Mouse (Mus musculus): ENCODE results near the gene Nphp1. TPM values are rescaled to one million over a fixed set of nuclear protein-coding genes. Genes with fewer than 3 reads are reported as not detected.

Gene Nphp1
- total and polyA plus RNA-seq, 3 experiments, result 19.1 to 63.6 (median 37.1) TPM

- H3K36me3 ChIP-seq (ENCODE audit: control insufficient read depth in 1 of 2, insufficient read depth in 2 of 2, low read length in 2 of 2), result no peaks in the 10 kb centered on the region
- H3K9ac ChIP-seq (ENCODE audit: control insufficient read depth, low read depth, low read length, poor library complexity, severe bottlenecking), result no peak overlapping the region
- no peaks in the 10 kb centered on the region for H3K27me3 ChIP-seq (ENCODE audit: control insufficient read depth in 1 of 2, insufficient read depth in 2 of 2, low read length in 2 of 2)
- no peak overlapping the region for H3K27ac ChIP-seq (ENCODE audit: control insufficient read depth, low read depth, low read length)
- no peak overlapping the region for H3K4me3 ChIP-seq (ENCODE audit: control insufficient read depth in 1 of 2, insufficient read depth in 1 of 2, low read depth in 2 of 2, low read length in 2 of 2)
- TF ChIP-seq ETS1 (IDR thresholded peaks at IDR 0.05; ENCODE audit: low read depth, low read length) (no peak), ZC3H11A (IDR thresholded peaks at IDR 0.05; ENCODE audit: low read depth, low read length) (no peak), UBTF (IDR thresholded peaks at IDR 0.05; ENCODE audit: borderline replicate concordance, insufficient read depth, low read depth, low read length) (no peak), RAD21 (IDR thresholded peaks at IDR 0.05; ENCODE audit: low read depth, low read length) (no peak), TCF12 (IDR thresholded peaks at IDR 0.05; ENCODE audit: low read depth, low read length) (no peak), ZNF384 (IDR thresholded peaks at IDR 0.05; ENCODE audit: low read depth, low read length) (no peak), CHD2 (IDR thresholded peaks at IDR 0.05; ENCODE audit: low read length) (no peak), HCFC1 (IDR thresholded peaks at IDR 0.05; ENCODE audit: low read depth, low read length) (no peak), USF1 (IDR thresholded peaks at IDR 0.05; ENCODE audit: low read depth, low read length) (no peak), MXI1 (IDR thresholded peaks at IDR 0.05; ENCODE audit: low read depth, low read length) (no peak), ELF1 (IDR thresholded peaks at IDR 0.05; ENCODE audit: low read depth, low read length) (no peak), MAZ (IDR thresholded peaks at IDR 0.05; ENCODE audit: low read depth, low read length) (no peak), POLR2AphosphoS2 (IDR thresholded peaks at IDR 0.05; ENCODE audit: low read length) (no peak), SIN3A (IDR thresholded peaks at IDR 0.05; ENCODE audit: low read length) (no peak), POLR2A (IDR thresholded peaks at IDR 0.05; ENCODE audit: control insufficient read depth in 1 of 2, insufficient read depth in 1 of 2, low read depth in 1 of 2, low read length in 2 of 2, poor library complexity in 1 of 2) (no peak), MAX (IDR thresholded peaks at IDR 0.05; ENCODE audit: low read length) (no peak), CTCF (IDR thresholded peaks at IDR 0.05 in 2 of 3, conservative IDR thresholded peaks at IDR 0.05 in 1 of 3; ENCODE audit: control insufficient read depth in 1 of 3, insufficient read depth in 1 of 3, low read depth in 2 of 3, low read length in 3 of 3, poor library complexity in 1 of 3, severe bottlenecking in 1 of 3) (no peak), MEF2A (IDR thresholded peaks at IDR 0.05; ENCODE audit: extremely low read depth, insufficient replicate concordance, low read depth, low read length, poor library complexity, severe bottlenecking) (no peak), E2F4 (IDR thresholded peaks at IDR 0.05; ENCODE audit: borderline replicate concordance, low read depth, low read length) (no peak)
- DNase-seq (ENCODE audit: low read depth, low spot score), result no peak
- no peaks in the 10 kb centered on the region for H3K79me2 ChIP-seq (ENCODE audit: control insufficient read depth, insufficient read depth, low read length, poor library complexity)
- H3K4me1 ChIP-seq (ENCODE audit: control insufficient read depth in 1 of 2, insufficient read depth in 2 of 2, low read length in 2 of 2), result peaks cover 0 to 1% of the 10 kb centered on the region in 2 experiments; a peak in 1 of 4 replicates
- H3K9me3 ChIP-seq (replicated peaks; ENCODE audit: insufficient read depth, low read length), result no peaks in the 10 kb centered on the region
Observed at GRCm38 (mm10) chr2:127754113-127754512, 34.6 kb downstream of the Nphp1 start.

- H3K4me3 ChIP-seq (ENCODE audit: control insufficient read depth in 1 of 2, insufficient read depth in 1 of 2, low read depth in 2 of 2, low read length in 2 of 2), result no peak overlapping the region
- TF ChIP-seq USF1 (IDR thresholded peaks at IDR 0.05; ENCODE audit: low read depth, low read length) (no peak), MXI1 (IDR thresholded peaks at IDR 0.05; ENCODE audit: low read depth, low read length) (no peak), POLR2A (IDR thresholded peaks at IDR 0.05; ENCODE audit: control insufficient read depth in 1 of 2, insufficient read depth in 1 of 2, low read depth in 1 of 2, low read length in 2 of 2, poor library complexity in 1 of 2) (no peak), CHD2 (IDR thresholded peaks at IDR 0.05; ENCODE audit: low read length) (no peak), JUND (IDR thresholded peaks at IDR 0.05; ENCODE audit: low read depth, low read length) (no peak), NELFE (IDR thresholded peaks at IDR 0.05; ENCODE audit: low read depth, low read length) (no peak), KAT2A (conservative IDR thresholded peaks at IDR 0.05; ENCODE audit: low read depth, low read length) (no peak), ZKSCAN1 (IDR thresholded peaks at IDR 0.05; ENCODE audit: low read depth, low read length) (no peak), HCFC1 (IDR thresholded peaks at IDR 0.05; ENCODE audit: low read depth, low read length) (no peak), EP300 (IDR thresholded peaks at IDR 0.05; ENCODE audit: low read depth in 1 of 2, low read length in 2 of 2) (no peak), UBTF (IDR thresholded peaks at IDR 0.05; ENCODE audit: borderline replicate concordance, insufficient read depth, low read depth, low read length) (no peak), TBP (IDR thresholded peaks at IDR 0.05; ENCODE audit: low read depth, low read length) (no peak), NRF1 (IDR thresholded peaks at IDR 0.05; ENCODE audit: insufficient read depth, low read depth, low read length, poor library complexity, severe bottlenecking) (no peak), MAFK (IDR thresholded peaks at IDR 0.05; ENCODE audit: borderline replicate concordance, low read depth, low read length) (no peak), MEF2A (IDR thresholded peaks at IDR 0.05; ENCODE audit: extremely low read depth, insufficient replicate concordance, low read depth, low read length, poor library complexity, severe bottlenecking) (no peak), BHLHE40 (IDR thresholded peaks at IDR 0.05; ENCODE audit: borderline replicate concordance, low read depth, low read length) (no peak)
Observed at GRCm38 (mm10) chr2:127751849-127752610, 36.7 kb downstream of the Nphp1 start.

More at GRCm38 (mm10) chr2:127751849-127752610, 36.7 kb downstream of the Nphp1 start:
- H3K79me2 ChIP-seq (ENCODE audit: control insufficient read depth, insufficient read depth, low read length, poor library complexity), result no peaks in the 10 kb centered on the region
- no peaks in the 10 kb centered on the region for H3K27me3 ChIP-seq (ENCODE audit: control insufficient read depth in 1 of 2, insufficient read depth in 2 of 2, low read length in 2 of 2)
- no peaks in the 10 kb centered on the region for H3K4me1 ChIP-seq (ENCODE audit: control insufficient read depth in 1 of 2, insufficient read depth in 2 of 2, low read length in 2 of 2)
- H3K36me3 ChIP-seq (ENCODE audit: control insufficient read depth in 1 of 2, insufficient read depth in 2 of 2, low read length in 2 of 2), result no peaks in the 10 kb centered on the region
- no peak for DNase-seq (ENCODE audit: low read depth, low spot score)
- H3K27ac ChIP-seq (ENCODE audit: control insufficient read depth, low read depth, low read length), result no peak overlapping the region
- H3K9ac ChIP-seq (ENCODE audit: control insufficient read depth, low read depth, low read length, poor library complexity, severe bottlenecking), result no peak overlapping the region
- H3K9me3 ChIP-seq (replicated peaks; ENCODE audit: insufficient read depth, low read length), result no peaks in the 10 kb centered on the region

Measured in MEL (cell line).